Mouse (Mus musculus) heart, postnatal 14 days (tissue): ENCODE measurements around the gene Prdx5. TPM values are rescaled to one million over a fixed set of nuclear protein-coding genes. Genes with fewer than 3 reads are reported as not detected.
"Not testable (repeated sequence)": the region's sequence is repeated elsewhere in the genome, so short reads cannot be mapped to it uniquely, and the experiment has no call there.

Source experiments
- DNase-seq, 2 experiments: peaks; one replicate each; pipeline ENCODE4 v3.0.0; 2021 to 2022
- intact Hi-C: fragments of 180-260 bp; cut with DNase I; formaldehyde crosslinking; loops from one replicate; pipeline ENCODE4 v1.15.1; 2025
- total RNA-seq, 2 experiments: library from RNA; stranded (reverse); gene quantifications; 2 replicates each; pipeline ENCODE4 v1.2.3; 2021

Prdx5 gene
- total RNA-seq, 2 experiments from 2014 or later = 595 to 603 TPM

GRCm38 (mm10) chr19:6903031-6903430 is 6.9 kb downstream of the Prdx5 start:
- intact Hi-C loops = no loop called here
- DNase-seq = no peak

DNA sequence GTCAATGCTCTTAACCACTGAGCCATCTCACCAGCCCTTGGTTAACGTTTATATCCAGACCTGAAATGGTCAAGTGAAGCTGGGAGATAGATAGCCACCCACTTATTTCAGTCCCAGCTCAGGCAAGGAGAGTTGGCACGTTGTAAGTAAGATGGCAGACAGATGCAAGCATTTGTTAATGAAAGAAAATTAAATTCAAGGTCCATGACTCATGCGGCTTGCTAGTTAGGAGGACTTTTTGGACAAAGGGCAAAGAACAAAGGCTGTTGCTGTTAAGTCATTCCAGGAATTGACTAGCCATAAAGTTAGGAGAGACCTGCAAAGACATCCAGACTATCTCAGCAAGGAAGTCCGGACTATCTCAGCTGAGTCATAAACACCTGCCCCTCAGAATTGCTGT is 10.3 kb downstream of the Prdx5 start:
- DNase-seq = no peak
- intact Hi-C loops = no loop called here

DNA sequence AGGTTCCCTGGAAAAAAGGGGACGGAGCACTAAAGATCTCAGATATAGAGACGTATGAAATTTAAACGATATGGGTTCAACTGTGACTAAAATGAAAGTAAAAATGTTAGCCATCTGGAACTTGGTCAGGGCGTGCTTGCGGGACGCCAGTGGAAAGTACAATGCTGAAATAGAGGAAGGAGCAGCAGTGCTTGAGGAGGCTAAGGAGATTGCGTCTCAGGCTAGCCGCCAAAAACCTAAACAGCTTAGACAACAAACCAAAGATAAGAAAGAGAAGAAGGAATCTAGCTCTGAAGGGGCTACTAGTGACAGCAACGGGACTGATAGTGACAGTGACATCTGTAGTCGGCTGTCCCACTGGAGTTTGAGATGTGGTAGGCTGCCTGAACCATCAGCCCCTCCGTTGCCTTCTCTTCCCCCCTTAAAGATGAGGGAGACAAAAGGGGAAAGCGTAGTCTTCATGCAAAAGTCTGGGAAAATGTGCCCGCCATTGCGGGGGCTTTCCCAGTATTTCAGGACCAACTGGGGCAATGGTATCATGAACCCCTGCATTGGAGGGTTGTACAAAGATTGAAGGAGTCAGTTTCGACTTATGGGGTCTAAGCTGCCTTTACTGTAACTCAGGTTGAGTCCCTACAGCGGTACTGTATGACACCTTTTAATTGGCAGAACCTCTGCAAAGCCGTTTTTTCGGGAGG is 14.1 kb downstream of the Prdx5 start:
- intact Hi-C loops, DNase-seq: not testable (repeated sequence)

DNA sequence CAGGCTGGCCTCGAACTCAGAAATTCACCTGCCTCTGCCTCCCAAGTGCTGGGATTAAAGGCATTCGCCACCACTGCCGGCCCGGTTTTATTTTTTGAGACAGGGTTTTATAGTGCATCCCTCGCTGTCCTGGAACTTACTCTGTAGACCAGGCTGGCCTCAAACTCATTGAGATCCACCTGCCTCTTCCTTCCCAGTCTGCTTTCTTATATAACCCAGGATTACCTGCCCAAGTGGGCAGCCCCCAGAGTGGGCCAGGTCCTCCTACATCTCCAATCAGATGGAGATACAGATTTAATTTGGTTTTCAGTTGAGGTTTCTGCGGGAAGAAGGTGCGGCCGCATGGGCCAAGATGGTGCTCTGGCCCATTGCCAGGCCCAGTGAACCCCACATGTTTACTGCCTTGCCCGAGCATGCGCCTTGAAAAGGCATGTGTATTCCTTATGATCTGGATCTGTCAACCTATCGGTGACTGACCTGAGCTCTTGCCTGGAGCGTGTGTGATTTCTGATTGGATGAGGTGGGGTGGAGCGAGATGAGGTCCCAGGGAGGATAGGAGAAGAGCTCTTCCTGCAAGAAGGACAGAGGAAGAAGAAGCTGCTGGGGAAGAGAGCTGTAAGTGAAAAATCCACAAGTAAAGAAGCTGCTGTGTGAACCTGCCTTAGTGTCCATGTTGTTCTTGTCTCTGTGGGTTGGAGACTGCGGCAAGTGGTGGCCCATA is 16.0 kb downstream of the Prdx5 start:
- DNase-seq = no peak
- intact Hi-C loops = no loop called here

DNA sequence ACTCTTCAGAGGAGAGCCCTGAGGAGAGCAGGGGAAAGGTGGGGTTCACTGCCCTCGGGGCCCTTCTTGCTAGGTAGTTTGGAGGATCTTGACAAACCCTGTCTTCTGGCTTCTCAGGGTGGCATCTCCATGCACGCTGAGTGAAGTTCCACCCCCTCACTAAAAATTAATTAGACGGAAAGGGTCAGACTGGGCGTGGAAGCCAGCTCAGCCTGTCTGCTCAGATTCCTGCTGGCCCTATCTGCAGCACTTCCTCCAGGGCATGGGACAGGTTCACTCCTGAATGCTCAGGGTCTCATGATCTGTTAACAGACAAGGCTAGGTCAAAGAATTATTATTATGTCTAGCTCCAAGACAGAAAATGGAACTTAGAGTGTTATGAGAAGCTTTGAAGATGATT is 17.4 kb downstream of the Prdx5 start:
- no peak for DNase-seq
- intact Hi-C loops = no loop called here

DNA sequence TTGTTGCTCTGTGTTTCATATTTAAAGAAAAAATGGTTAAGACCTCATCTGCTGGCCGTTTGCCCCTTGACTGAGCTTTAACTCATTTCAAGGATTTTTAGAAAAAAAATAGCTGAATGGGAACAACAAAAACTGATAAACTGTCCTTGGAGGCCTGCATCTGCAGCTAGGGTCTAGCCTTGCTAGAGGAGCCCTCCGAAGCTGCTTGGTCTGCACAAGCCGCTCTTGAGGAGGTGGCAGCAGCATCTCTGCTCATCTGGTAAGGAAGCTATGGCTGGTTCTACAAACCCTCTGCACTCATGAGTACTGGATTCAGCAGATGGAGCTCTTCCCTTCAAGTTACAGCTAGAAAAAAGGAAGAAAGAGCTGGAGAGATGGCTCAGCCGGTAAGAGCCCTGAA is 31.9 kb downstream of the Prdx5 start:
- intact Hi-C loops = no loop called here
- DNase-seq = no peak

- no peak for DNase-seq
Observed at GRCm38 (mm10) chr19:6876799-6877198, 33.1 kb downstream of the Prdx5 start.

DNA sequence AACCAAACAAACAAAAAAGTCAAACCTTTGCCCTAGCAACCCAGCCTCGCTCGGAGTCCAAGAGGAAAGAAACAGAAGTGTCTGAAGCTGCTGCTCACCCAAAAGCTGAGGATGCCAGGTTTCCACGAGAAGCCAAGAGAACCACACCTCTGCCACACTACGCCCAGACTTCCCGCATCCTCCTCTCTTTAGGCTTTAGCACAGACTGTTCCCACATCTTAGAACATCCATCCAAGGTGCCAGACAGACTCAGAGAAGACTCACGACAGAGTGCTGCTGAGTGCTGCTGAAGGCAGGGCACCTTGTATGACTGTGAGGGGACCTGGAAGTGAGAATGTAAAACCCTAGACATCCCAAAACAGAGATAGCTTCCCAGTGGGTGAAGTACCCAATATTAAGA is 34.1 kb downstream of the Prdx5 start:
- no peak for DNase-seq
- intact Hi-C loops = no loop called here

More at GRCm38 (mm10) chr19:6876799-6877198, 33.1 kb downstream of the Prdx5 start:
- intact Hi-C loops = no loop called here

DNA sequence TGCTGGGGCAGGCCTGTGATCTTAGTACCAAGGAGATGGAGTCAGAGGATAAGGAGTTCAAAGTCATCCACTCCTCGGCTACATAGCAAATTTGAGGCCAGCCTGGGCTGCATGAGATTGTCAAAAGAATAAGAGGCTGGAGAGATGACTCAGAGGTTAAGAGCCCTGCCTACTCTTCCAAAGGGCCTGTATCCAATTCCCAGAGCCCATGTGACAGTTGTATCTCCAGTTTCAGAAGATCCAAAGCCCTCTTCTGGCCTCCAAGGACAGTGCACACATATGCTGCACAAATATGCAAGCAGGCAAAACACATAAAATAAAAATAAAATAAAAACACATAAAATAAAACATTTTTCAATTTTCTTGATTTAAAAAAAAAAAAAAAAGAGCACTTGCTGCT is 35.6 kb downstream of the Prdx5 start:
- no peak for DNase-seq
- intact Hi-C loops = loop anchor here (5.0 kb wide), 1 partner anchor 148 kb away; no protein-coding TSS in a partner anchor

GRCm38 (mm10) chr19:6872701-6873100 is 37.2 kb downstream of the Prdx5 start:
- intact Hi-C loops = loop anchor here (5.0 kb wide), 1 partner anchor 150 kb away; no protein-coding TSS in a partner anchor
- no peak for DNase-seq

DNA sequence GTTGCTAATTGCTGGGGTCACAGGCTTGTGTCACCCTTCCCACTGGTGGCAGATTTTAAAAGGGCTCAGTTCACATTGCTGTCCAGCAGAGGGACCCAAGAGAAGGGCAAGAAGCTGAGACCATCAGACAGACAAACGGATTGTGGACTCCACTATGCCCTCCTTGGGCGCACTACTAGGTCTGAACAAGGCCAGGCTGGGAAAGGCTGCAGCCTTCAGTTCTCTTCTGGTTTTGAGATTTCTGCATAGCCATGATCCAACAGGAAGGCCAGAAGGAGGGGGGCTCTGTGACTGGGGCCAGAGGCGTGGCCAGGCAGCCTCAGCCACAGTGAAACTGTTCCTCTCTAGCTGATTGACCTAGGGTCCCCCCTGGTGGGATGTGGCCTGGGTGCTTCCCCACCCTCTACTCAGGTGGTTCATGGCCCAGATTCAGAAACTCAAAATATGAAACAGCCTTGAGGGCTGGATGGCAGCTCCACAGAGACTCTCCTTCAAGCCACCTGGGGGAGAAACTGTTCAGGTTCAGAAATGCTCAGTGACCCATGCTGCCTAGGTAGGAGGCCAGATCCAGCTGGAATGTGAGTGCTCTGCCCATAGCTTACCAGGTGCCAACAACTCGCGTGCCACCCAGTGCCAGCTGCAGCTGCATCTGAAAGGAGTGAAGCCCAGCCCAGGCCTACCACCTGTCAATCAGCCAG is 38.2 kb downstream of the Prdx5 start:
- no peak for DNase-seq
- intact Hi-C loops = loop anchor here (5.0 kb wide), 1 partner anchor 151 kb away; no protein-coding TSS in a partner anchor

GRCm38 (mm10) chr19:6869355-6869754 is 40.6 kb downstream of the Prdx5 start:
- intact Hi-C loops = no loop called here
- peak; percentile 31 to 60 for DNase-seq

GRCm38 (mm10) chr19:6861451-6861850 is 48.5 kb downstream of the Prdx5 start:
- DNase-seq = no peak
- intact Hi-C loops = no loop called here

GRCm38 (mm10) chr19:6860706-6861105 is 49.2 kb downstream of the Prdx5 start:
- intact Hi-C loops = no loop called here
- no peak for DNase-seq

DNA sequence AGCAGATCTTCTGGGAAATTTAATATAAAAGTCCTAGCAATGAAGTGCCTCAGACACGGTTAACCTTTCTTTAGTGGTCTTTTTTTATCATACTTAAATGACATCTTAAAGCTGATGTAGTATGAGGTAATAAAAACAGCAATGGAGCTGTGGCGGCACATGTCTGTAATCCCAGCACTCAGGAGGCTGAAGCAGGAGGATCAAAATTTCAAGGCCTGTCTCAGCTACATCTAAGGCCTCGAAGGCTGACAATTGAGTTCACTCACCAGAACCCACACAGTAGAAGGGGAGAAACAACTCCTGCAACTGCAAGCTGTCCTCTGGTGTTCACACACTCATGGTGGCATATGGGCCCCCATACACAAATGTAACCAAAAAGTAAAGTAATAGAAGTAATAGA is 49.9 kb downstream of the Prdx5 start:
- intact Hi-C loops = no loop called here
- DNase-seq = no peak

DNA sequence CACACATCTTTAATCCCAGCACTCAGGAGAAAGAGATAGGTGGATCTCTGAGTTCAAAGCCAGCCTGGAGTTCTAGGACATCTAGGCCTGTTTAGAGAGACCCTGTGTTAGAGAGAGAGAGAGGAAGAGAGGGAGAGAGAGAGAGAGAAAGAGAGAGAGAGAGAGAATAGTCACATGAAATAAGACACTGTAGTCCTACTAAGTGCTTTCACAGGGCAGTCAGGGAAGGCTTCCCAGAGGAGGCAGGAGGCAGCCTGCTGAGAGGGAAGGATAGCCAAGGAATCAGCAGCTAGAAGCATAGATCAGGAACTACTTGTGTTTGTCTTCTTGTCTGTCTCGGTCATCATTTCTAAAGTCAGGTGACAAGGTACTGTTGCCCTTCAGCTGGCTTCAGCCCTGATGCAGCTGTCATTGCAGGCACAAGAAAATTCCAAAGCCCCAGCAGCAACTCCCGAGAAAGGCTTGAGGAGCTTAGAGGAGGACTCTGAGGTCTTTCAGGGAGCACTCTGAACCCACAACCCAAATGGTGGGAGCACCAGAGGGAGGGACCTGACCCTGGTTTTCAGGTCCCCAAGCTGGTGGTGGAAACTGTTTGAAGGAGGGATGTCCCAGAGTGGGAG is 50.8 kb downstream of the Prdx5 start:
- intact Hi-C loops = no loop called here
- DNase-seq = no peak

DNA sequence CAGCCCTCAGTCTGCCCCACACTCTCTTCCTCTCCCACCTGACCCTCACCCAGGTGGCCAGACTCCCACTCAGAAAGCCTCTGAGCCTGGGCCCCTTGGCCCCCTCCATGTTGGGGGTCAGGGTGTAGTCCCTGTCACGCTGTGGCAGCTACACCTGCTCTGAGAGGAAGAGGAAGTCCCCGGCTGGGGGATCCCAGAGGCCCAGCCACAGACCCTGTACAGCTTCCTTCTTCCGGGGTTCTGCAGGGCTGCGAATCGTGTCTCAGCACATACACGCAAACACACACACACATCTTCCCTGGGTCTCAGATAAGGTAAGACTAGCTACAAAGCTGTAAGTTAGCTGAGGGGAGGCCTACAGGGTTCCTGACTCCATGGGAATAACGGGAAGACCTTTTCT is 51.9 kb downstream of the Prdx5 start, which contains the start of gene Ccdc88b:
Gene Ccdc88b (minus strand): TSS at position 181 of the 400 bp plus-strand sequence.
- intact Hi-C loops = no loop called here
- peak in 1 of 2 experiments; percentile 25 for DNase-seq

DNA sequence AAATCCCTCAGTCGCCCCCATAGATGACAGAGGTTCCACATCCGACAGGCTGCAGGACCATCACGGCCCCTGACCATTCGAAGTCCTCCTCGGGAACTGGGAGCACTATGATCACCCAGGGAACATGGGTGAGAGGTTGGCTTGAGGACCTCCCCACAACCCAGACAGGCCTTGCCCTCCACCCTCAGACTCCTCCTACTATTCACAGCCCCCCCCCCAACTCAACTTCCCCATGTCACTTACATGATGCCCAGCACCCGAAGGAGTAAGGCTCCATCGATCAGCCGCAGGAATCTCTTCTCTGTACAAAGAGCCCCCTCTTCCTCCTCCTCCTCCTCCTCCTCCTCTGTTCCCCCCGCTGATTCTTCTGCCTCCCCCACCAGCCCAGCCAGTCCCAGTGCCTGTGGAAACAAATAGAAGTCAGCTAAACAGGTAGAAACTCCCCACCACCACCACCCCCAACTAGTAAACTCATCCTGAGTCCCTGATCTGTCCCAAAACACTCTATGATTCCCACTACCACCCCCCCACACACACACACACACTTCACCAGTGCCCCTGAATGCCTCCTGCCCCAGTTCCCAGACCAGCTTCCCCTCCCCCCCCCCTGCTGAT is 52.4 kb downstream of the Prdx5 start:
- no peak for DNase-seq
- intact Hi-C loops = no loop called here

- DNase-seq = no peak
- intact Hi-C loops = no loop called here
Observed at GRCm38 (mm10) chr19:6857003-6857360, 52.9 kb downstream of the Prdx5 start.
